Mouse (Mus musculus): ENCODE measurements around the gene Kcnj4.

Gene Kcnj4

DNA sequence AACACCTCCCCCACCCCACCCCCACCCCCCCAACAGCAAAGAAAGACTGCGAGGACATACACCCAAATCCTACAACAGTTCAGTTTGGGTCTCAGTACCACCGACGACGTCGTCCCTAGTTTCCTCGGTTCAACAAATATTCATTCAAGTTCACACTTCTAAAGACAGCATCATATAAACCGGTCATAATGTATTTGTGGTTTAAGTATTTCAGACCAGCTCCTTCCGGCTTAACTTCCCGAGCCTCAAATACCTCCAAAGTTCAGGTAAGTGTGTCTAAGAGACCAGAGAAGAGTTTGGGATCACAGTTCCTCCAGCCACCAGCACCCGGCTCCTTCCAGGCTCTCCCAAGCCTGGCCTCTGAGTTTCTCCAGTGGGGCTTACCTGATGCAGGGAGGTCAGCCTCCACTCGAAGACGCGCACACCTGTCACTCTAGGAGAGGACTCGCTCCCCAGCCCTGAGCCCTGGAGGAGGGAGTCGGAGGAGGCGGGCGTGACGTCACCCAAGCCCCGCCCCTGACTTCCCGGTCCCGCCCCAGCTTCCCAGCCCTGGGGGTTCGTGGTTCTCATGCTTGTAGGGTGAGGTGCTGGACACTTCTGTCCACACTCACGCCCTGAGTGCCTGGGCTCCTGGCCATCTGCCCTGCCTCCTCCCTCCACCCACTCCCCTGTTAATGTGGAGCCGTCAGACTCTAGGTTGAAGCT, 49.8 kb downstream of the Kcnj4 start, which contains the start of gene Csnk1e:
Gene Csnk1e, minus strand, starts transcription at position 461 of the 705 bp plus-strand sequence.
- peak; percentile 58 for DNase-seq (ENCODE audit: low spot score)

DNA sequence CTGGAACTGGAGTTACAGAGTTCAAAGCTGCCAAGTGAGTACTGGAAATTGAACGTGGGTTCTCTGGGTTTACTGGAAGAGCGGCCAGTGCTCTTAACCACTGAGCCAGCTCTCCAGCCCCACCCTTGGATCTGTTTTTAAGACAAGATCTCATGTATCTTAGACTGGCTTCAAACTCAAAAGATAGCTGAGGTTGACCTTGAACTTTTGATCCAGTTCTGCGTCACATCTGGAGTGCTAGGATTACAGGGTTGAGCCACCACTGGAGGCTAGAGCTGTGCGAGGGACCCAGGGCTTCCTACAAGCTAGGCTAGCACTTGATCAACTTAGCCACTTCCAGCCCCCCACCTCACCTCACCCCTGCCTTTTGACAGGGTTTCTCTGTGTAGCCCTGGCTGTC, 51.2 kb downstream of the Kcnj4 start:
- no peak for DNase-seq (ENCODE audit: low spot score)

DNA sequence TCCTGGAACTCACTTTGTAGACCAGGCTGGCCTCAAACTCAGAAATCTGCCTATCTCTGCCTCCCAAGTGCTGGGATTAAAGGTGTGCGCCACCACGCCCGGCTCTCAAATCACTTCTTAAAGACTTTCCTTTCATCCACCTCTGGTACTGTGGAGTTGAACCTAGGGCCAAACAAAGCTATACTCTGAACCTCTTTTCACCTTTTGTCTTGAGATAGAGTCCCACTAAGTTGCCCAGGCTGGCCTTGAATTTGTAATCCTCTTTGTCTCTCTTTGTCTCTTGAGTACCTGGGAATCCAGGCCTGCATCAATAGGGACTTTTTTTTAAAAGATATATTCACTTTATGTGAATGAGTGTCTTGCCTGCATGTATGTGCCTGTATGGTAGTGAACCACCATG, 57.0 kb downstream of the Kcnj4 start:
- DNase-seq (ENCODE audit: low spot score) = no peak

DNA sequence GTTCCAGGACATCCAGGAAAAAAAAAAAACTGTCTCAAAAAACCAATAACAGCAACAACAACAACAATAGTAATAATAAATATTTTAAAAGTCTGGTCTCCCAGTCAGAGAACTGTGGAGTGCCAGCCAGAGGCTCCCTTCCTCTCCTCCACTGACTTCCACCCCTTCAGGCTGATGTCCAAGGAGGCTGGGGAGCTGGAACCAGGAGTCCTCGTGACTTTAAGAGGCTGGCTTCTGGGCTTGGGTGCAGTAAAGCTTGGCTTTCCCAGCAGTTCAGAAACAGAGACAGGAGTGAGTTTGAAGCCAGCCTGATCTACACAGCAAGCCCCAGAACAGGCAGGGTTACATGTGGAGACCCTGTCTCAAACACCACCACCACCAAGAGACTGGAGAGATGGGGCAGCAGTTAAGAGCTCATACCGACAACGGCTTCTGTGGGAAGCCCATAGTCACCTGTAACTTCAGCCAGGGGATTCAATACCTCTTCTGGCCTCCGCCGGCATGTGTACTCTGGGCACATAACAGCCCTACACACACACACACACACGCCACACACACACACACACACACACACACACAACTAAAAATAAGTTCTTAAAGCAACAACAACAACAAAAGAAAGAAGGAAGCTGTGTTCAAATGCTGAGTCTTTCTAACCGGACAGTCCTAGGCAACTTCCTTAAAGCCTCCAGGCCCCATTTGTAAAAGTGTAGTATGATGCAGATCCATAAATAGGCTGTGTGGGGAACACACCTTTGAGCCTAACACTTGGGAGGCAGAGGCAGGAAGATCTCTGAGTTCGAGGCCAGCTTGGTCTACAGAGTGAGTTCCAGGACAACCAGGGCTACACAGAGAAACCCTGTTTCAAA, 59.0 kb downstream of the Kcnj4 start:
- no peak for DNase-seq (ENCODE audit: low spot score)

DNA sequence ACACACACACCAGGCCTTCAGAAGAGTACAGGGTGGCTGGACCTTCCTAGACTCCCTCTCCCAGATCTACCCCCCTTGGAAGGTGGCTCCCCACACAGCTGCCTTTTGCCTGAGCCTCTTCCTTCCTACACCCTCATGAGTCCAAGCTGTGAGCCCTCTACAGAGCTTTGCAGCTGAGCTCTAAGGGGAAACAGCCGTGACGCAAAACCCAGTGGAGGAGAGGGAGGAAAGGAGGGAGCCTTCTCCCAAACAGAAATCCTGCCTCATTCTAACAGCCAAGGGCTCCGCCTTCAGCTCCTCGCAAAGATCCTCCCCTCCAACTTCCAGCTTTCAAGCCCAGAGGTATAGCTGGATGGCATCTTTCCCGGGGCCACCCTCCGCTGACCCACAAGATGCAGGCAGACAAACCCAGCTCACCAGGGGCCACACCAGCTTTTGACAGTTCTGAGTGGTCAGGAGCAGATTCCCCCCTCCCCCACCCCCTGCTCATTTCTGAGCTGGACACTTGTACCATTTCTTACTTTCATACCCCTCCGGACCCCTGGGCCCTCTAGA, 61.1 kb downstream of the Kcnj4 start:
- no peak for DNase-seq (ENCODE audit: low spot score)

DNA sequence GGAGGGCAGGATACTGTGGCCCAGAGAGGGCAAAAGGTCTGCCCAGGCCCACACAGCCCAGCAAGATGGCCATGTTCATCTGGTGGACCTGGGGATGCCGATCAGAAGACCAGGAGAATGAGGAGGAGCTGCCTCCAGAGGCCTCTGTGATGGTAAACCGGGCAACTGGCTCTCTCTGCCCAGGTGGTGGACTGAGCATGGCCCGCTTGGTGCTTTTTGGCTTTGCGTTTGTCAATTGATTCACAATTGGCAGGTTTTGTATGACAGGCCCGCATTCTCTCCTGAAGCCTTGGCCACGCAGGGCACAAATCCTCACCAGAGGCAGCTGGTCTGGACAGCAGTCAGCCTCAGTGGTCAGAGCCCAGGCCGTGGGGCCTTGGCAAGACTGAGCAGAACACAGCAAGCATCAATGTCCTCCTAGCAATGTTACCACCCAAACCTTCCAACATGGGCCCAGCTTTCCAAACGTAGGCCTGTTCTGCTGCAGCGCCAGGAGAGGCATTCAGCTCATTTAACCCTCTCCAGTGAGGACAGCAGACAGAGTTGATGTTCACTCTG, 62.0 kb downstream of the Kcnj4 start:
- no peak for DNase-seq (ENCODE audit: low spot score)

DNA sequence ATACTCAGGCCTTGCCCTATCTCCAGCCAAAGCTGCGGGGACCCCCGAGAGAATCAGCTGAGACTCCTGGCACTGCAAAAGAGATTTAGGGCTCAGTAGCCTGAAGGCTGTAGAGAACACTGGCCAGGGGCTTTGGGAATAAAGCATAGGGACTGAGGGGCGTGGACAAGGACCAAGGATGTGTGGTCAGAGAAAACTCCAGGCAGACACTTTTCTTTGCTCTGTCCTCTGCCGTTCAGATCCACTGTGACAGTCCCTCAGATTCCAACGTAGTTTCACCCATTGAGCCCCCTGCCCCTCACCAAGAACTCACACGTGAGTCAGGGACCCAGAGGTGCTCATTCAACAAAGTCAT, 62.8 kb downstream of the Kcnj4 start:
- DNase-seq (ENCODE audit: low spot score) = no peak

DNA sequence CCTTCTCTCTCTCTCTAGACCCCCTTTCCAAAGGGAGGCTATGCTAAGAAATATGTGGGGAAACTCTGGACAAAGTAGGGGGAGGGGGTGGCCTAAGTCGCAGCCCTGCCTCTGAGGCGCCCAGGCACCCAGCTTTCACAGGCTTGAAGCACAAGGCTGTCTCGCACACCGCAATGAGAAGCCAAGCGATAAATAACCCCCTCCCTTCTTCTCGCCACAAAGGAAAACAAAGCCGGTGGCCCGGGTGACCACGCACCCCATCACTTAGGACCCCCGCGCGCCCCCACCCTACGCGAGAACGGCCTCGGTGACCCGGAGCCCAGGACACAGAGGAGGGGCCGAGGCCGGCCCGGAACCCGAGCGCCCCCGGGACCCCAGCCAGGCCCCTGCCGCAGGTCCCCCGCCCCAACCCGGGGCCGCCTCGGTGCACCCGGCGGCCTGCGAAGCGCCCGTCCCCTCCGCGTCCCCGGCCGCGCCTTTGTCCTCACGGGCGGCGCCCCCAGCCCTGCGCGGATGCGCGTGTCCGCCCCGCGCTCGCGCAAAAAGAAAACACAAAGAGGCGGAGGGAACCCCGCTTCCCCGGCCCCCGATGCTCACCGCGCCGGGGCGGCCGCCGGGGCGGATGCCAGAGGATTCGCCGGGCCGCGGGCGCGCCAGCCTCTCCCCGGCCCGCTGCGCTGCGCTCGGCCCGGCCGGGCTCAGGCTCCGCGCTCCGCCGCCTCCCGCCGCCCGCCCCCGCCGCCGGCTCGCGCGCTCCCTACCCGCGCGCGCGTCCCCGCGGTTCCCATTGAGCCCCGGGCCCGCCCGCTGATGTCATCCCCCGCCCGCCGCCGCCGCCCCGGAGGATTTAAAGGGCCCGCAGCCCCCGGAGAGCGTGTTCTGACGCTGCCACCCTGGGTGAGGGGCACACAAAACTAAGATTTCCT, 63.4 kb downstream of the Kcnj4 start:
- peak; percentile 83 for DNase-seq (ENCODE audit: low spot score)

DNA sequence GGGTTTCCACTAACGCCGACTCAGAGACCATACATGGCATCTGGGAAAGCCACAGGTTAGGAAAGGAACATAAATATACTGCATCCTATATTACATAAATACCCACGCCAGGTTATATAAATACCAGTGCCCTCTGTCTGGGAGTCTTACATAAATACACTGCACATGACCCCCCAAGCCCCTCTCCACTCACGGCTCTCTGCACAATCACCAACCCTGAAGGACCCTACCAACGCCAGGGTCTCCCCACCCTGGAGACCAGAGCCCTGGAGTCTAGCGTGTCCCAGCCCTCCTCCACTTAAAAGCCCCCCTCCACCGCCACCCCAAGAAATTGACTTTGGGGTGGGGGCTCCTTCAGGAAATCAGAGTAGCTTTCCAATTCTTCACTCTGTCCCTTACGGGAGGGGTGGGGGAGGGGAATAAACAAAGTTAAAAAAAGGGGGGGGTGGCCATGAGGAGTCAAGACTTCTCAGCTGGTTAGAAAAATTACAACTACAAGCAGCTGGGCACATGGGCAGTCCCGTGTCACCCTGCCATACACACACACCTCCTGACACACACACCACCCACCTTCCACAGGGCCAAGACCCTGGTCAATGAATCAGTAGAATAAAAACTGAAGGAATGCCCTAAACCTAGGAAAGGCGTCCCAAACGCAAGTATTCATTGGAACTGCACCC, 64.2 kb downstream of the Kcnj4 start:
- no peak for DNase-seq (ENCODE audit: low spot score)

DNA sequence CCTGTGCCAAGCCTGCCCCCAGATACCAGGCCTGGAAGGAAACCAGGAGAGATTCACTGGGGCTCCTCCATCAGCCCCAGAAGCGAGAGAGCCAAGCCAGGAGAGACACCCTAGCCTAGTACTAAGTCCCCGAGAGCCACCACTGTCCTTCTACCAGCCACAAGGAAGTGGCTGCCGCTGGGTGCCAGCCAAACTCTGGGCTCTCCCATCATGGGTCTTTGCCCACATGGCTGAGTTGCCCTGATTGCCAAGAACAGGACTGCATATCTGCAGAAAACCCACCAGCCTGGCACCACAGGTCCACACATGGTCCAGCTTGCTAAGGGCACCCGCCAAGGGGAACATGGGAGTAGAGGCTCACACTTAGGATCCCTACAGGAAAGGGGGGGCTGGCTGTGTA, 64.8 kb downstream of the Kcnj4 start:
- DNase-seq (ENCODE audit: low spot score) = peak; percentile 77

DNA sequence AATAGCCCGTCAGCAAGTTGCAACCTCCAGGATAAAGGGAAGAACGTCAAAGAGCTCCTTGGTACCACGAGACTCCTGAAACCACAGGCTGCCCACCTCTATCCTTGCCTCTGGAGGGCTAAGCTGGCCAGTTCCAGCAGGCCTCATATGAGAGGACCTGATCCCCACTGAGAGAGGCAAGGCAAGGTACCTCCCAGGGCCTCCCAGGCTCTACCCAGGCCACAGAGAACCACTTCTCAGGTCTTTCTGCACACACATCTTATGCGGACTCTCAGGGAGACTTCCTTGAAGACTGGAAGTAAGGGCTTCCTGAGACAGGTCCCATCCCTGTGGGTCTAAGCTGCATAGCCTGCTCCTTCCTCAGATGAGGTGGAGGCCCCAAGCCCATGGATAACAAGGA, 65.7 kb downstream of the Kcnj4 start:
- DNase-seq (ENCODE audit: low spot score) = no peak

DNA sequence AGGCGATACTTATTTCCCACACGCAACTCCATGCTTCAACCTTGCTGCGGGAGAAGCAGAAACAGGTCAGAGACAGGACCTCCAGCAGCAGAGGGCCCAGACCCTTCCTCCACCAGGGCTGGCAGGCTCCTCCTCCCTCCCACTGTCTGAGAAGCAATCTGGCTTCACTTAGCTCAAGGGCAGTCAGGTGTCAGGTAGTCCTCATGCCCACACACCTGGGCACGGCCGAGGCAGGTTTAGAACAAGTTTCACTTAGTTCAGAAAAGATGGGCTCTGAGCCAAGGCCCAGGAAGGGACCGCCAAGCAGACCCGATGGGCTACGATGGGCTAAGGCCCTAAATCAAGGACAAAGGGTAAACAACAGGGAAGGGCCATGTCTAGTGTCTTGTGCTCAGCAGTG, 66.2 kb downstream of the Kcnj4 start:
- DNase-seq (ENCODE audit: low spot score) = no peak

DNA sequence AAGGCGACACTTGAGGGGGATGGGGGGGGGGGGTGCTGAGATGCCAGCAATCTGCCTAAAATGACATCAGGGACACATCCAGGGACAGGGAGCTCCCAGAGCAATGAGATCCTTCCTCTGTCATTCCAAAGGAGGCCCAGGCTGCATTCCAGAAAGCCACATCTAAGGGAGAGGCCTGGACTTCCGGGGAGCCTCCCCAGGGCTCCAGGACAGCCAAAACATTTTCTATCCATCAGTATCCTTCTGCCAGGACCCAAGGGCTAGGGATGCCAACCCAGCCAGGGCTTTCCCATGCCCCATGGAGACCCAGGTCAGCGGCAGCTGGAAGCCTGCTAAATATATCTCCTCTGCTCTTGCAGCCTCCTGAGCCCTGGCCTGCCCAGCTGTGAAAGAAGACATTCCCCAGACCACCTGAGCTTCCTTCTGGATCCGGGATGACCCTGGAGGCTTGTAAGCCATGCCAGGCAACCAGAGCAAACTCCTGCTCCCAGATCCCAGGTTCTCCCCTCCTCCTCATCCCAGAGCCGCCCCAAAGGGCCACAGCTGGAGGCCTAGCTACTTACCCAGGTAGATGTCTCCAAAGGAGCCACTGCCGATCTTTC, 66.7 kb downstream of the Kcnj4 start:
- DNase-seq (ENCODE audit: low spot score) = no peak

DNA sequence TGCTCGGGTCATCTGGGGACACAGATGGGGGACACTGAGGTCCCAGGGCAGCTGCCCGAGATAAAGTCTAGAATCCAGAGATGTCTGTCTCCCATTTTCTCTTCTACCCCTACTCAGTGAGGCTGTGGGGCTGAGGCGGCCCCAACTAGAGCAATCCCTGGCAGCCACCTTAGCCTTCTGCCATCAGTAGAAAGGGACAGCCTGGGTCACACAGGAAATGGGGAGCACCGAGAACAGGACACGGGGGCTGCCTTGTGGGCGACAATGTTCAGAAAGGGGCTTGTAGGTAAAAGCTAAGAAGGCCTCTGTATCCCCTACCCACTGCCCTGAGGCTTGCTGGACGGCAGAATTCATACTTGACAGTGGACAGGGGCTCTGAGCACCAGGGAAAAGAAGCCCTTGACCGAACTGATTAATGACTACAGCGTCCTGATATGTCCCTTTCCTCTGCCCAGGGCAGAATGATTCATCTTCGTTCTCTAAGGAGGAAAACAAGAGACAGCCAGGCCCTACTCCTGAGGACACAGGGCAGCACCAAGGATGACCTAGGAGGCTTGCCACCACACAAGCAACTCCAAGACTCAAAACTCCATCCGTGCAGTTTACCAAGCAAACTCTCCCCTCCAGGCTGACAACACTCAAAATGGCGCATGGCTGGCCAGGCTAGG, 67.4 kb downstream of the Kcnj4 start:
- no peak for DNase-seq (ENCODE audit: low spot score)

DNA sequence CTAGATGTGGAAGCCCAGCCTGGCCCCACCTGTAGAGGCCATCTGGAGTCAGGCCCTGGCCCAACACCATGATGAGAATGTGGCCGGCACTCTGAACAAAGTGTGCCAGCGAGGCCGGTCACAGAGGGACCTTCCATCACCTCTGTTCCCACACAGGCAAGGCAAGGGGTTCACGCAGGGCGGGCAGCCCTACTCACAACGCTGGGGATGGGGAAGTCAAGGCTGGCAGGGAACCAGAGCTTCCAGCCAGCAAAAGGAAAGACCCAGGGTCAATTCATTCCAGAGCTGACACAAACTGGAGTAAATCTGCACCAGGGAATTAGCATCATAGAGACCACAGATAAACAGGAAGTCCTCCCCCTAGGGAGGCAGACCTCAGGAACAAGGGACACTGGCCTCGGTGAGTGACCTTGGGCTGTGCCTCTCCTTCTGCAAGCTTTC, 68.5 kb downstream of the Kcnj4 start:
- DNase-seq (ENCODE audit: low spot score) = no peak

DNA sequence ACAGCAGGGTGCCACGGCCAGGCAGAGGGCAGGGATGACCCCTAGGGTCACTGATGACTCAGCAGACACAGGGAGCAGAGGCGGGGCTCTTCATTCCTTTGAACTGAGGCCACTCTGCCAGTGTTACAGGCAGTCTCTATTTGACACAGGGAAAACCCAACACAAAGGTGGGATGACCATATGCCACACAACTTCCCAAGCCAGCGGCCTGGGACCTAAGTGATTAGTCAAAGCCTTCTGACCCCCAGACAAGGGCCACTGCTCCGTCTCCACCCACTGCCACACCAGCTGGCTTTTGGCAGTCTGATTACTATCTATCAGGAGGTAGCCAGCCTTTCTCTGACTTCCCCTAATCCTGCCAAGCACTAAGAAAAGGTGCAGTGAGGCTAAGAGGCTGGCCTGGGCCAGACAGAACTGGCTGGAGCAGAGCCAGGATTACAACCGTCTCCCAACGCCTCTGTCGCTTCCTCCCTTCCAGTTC, 69.8 kb downstream of the Kcnj4 start:
- DNase-seq (ENCODE audit: low spot score) = no peak

Data from layer of hippocampus, adult 11-12 months (tissue).